Mouse (Mus musculus) cerebellum, adult 8-10 months (tissue): ENCODE results near the gene Cdc42bpb.

ENCODE experiments used
- DNase-seq: peaks from one replicate; pipeline ENCODE4 v3.0.0; 2022

Gene Cdc42bpb

GRCm38 (mm10) chr12:111377376-111377973 lies at the start of gene Cdc42bpb:
Gene Cdc42bpb (minus strand): TSS chr12:111377718.
- DNase-seq = peak; percentile 95

GRCm38 (mm10) chr12:111425789-111426460 lies 48.4 kb upstream of the Cdc42bpb start:
- peak; percentile 95 for DNase-seq

- peak; percentile 76 for DNase-seq
Measured at GRCm38 (mm10) chr12:111425258-111425657, 47.7 kb upstream of the Cdc42bpb start.

- DNase-seq = no peak
Measured at GRCm38 (mm10) chr12:111424547-111424946, 47.0 kb upstream of the Cdc42bpb start.

- DNase-seq = no peak
Measured at GRCm38 (mm10) chr12:111423570-111424129, 46.1 kb upstream of the Cdc42bpb start.

- no peak for DNase-seq
Measured at GRCm38 (mm10) chr12:111422852-111423251, 45.3 kb upstream of the Cdc42bpb start.

- DNase-seq = no peak
Measured at GRCm38 (mm10) chr12:111420946-111421709, 43.6 kb upstream of the Cdc42bpb start.

GRCm38 (mm10) chr12:111419918-111420317 lies 42.4 kb upstream of the Cdc42bpb start:
- DNase-seq = no peak

GRCm38 (mm10) chr12:111416921-111417779 lies 39.6 kb upstream of the Cdc42bpb start, which contains the start of gene Exoc3l4:
Gene Exoc3l4 (plus strand): TSS chr12:111417017.
- no peak for DNase-seq

GRCm38 (mm10) chr12:111413300-111413699 lies 35.8 kb upstream of the Cdc42bpb start:
- DNase-seq = peak; percentile 86

GRCm38 (mm10) chr12:111412581-111413284 lies 35.2 kb upstream of the Cdc42bpb start:
- no peak for DNase-seq

- DNase-seq = no peak
Measured at GRCm38 (mm10) chr12:111411631-111412355, 34.3 kb upstream of the Cdc42bpb start.

GRCm38 (mm10) chr12:111409583-111409982 lies 32.1 kb upstream of the Cdc42bpb start:
- no peak for DNase-seq

- DNase-seq = no peak
Measured at GRCm38 (mm10) chr12:111406622-111407021, 29.1 kb upstream of the Cdc42bpb start, which contains the start of gene Lbhd2. Gene Lbhd2 (plus strand): TSS chr12:111406809.

GRCm38 (mm10) chr12:111404880-111405279 lies 27.4 kb upstream of the Cdc42bpb start:
- DNase-seq = no peak

- DNase-seq = peak; percentile 76
Measured at GRCm38 (mm10) chr12:111401454-111402184, 24.1 kb upstream of the Cdc42bpb start.

- DNase-seq = no peak
Measured at GRCm38 (mm10) chr12:111396997-111397396, 19.5 kb upstream of the Cdc42bpb start.

- DNase-seq = no peak
Measured at GRCm38 (mm10) chr12:111394008-111394407, 16.5 kb upstream of the Cdc42bpb start.

- no peak for DNase-seq
Measured at GRCm38 (mm10) chr12:111387146-111387545, 9.6 kb upstream of the Cdc42bpb start.

- no peak for DNase-seq
Measured at GRCm38 (mm10) chr12:111386642-111387120, 9.2 kb upstream of the Cdc42bpb start.
